Comparison of ENCODE assay signal across 9 mouse cellular contexts in genomic region chr9:37782766-37783260, GRCm38 (mm10). TPM values are rescaled to one million over a fixed set of nuclear protein-coding genes. Genes with fewer than 3 reads are reported as not detected.
DNase-seq lines count a peak whose midpoint lies in the region; ATAC-seq and TF ChIP-seq lines count a peak whose summit lies in the region.
"Had no signal": no experiment of that assay in that cellular context is flagged by ENCODE, and none has a peak within 500 bp of the region (broad histone marks: within the 10 kb centered on the region; RNA-seq: fewer than 3 reads in every experiment).

No protein-coding gene starts in this region.

- H3K4me2 ChIP-seq in heart, postnatal 0 days (ENCODE audit: low read depth, low read length), result peak overlapping the region; percentile 46
- H3K4me2 ChIP-seq in midbrain, embryonic 13.5 days (replicated peaks), result peak overlapping the region; percentile 57

- no peaks in the 10 kb centered on the region for H3K36me3 ChIP-seq in heart, postnatal 0 days (replicated peaks; ENCODE audit: control insufficient read depth, insufficient read depth, low read length)
- no peaks in the 10 kb centered on the region for H3K36me3 ChIP-seq in midbrain, embryonic 13.5 days

- H3K27ac ChIP-seq in heart, postnatal 0 days (ENCODE audit: low read depth), result no peak overlapping the region
- H3K27ac ChIP-seq in midbrain, embryonic 13.5 days, result peak overlapping the region; percentile 76

- 5% methylated on average over 7 of the region's 7 CpGs for WGBS in heart, postnatal 0 days
- 0% methylated on average over 7 of the region's 7 CpGs for WGBS in midbrain, embryonic 13.5 days

- no peak for TF ChIP-seq CTCF in heart, postnatal 0 days (IDR thresholded peaks at IDR 0.05; ENCODE audit: low read depth)

- H3K4me1 ChIP-seq in heart, postnatal 0 days (ENCODE audit: control insufficient read depth, insufficient read depth), result no peaks in the 10 kb centered on the region
- H3K4me1 ChIP-seq in midbrain, embryonic 13.5 days (replicated peaks), result peaks cover 10% of the 10 kb centered on the region

- H3K27me3 ChIP-seq in heart, postnatal 0 days (ENCODE audit: control insufficient read depth, insufficient read depth, low read length), result no peaks in the 10 kb centered on the region
- no peaks in the 10 kb centered on the region for H3K27me3 ChIP-seq in midbrain, embryonic 13.5 days

- 0 out of 2 replicates have a peak overlapping the region, but pooled peaks have one; percentile 29 for H3K9ac ChIP-seq in heart, postnatal 0 days (replicated peaks; ENCODE audit: low read depth, low read length)
- peak overlapping the region; percentile 49 for H3K9ac ChIP-seq in midbrain, embryonic 13.5 days (replicated peaks)

- ATAC-seq in heart, postnatal 0 days (ENCODE audit: insufficient read depth, low read depth), result 0 out of 2 replicates have a peak, but pooled peaks have one; percentile 30
- ATAC-seq in midbrain, embryonic 13.5 days, result peak; percentile 96
- no peak for ATAC-seq in granulocyte monocyte progenitor cell, adult 5-6 weeks (replicated peaks; ENCODE audit: poor library complexity, severe bottlenecking)

- no peak for TF ChIP-seq EP300 in heart, postnatal 0 days (IDR thresholded peaks at IDR 0.05; ENCODE audit: low read depth)

- H3K9me3 ChIP-seq in heart, postnatal 0 days (replicated peaks; ENCODE audit: control insufficient read depth, low read length), result no peaks in the 10 kb centered on the region
- no peaks in the 10 kb centered on the region for H3K9me3 ChIP-seq in midbrain, embryonic 13.5 days

- peak; percentile 30 for DNase-seq in ovary, postnatal 36 days (ENCODE audit: low spot score)
- DNase-seq in ovary, postnatal 14 days (ENCODE audit: low spot score), result no peak
- DNase-seq in embryo, embryonic 9.5 days (ENCODE audit: extremely low spot score), result peak; percentile 81
- no peak for DNase-seq in heart, postnatal 0 days (ENCODE audit: low spot score)
- DNase-seq in kidney, postnatal 4 days, result peak; percentile 22 to 53
- DNase-seq in cerebellum, adult 11-12 months, result no peak

- 0 out of 2 replicates have a peak overlapping the region, but pooled peaks have one; percentile 19 for H3K4me3 ChIP-seq in heart, postnatal 0 days (ENCODE audit: low read depth, low read length)
- peak overlapping the region; percentile 30 for H3K4me3 ChIP-seq in midbrain, embryonic 13.5 days (replicated peaks)

RNA-seq across cellular contexts. Expression of gene Olfr875, which starts 11.2 kb away (rescaled TPM):
- not detected in 2 replicates for total RNA-seq in heart, postnatal 0 days (2014; rRNA removed; ENCODE audit: low replicate concordance)
- not detected in 2 replicates for polyA plus RNA-seq in heart, postnatal 0 days (2015; fragmentation: Nextera tagmentation; extraction: Ambion mirVana)
- polyA plus RNA-seq in midbrain, embryonic 13.5 days (2015; fragmentation: Nextera tagmentation; extraction: Ambion mirVana), result not detected in 2 replicates
- not detected in 2 replicates for total RNA-seq in granulocyte monocyte progenitor cell, adult 5-6 weeks (2014; fragmentation: Nextera tagmentation)
- total RNA-seq in granulocyte monocyte progenitor cell, adult 5-6 weeks (2017), result not detected in 2 replicates
- polyA plus RNA-seq: cortical plate, adult 2 months had no signal

RNA-seq across cellular contexts. Expression of gene Olfr876, which starts 20.0 kb away (rescaled TPM):
- not detected in 2 replicates for total RNA-seq in heart, postnatal 0 days (2014; rRNA removed; ENCODE audit: low replicate concordance)
- polyA plus RNA-seq in heart, postnatal 0 days (2015; fragmentation: Nextera tagmentation; extraction: Ambion mirVana), result not detected in 2 replicates
- not detected in 2 replicates for polyA plus RNA-seq in midbrain, embryonic 13.5 days (2015; fragmentation: Nextera tagmentation; extraction: Ambion mirVana)
- not detected in 2 replicates for total RNA-seq in granulocyte monocyte progenitor cell, adult 5-6 weeks (2014; fragmentation: Nextera tagmentation)
- total RNA-seq in granulocyte monocyte progenitor cell, adult 5-6 weeks (2017), result not detected in 2 replicates
- polyA plus RNA-seq: cortical plate, adult 2 months had no signal

RNA-seq across cellular contexts. Expression of gene Olfr874, which starts 37.9 kb away (rescaled TPM):
- total RNA-seq in heart, postnatal 0 days (2014; rRNA removed; ENCODE audit: low replicate concordance), result not detected in 2 replicates
- polyA plus RNA-seq in heart, postnatal 0 days (2015; fragmentation: Nextera tagmentation; extraction: Ambion mirVana), result not detected in 2 replicates
- polyA plus RNA-seq in midbrain, embryonic 13.5 days (2015; fragmentation: Nextera tagmentation; extraction: Ambion mirVana), result not detected in 2 replicates
- total RNA-seq in granulocyte monocyte progenitor cell, adult 5-6 weeks (2014; fragmentation: Nextera tagmentation), result not detected in 2 replicates
- not detected in 2 replicates for total RNA-seq in granulocyte monocyte progenitor cell, adult 5-6 weeks (2017)
- polyA plus RNA-seq: cortical plate, adult 2 months had no signal

Comparison
In these comparisons a context has a peak if more than half of its experiments do, and no peak if none do; other contexts are left out.
1. DNase-seq: peak in ovary, postnatal 36 days (single experiment), embryo, embryonic 9.5 days (single experiment) and kidney, postnatal 4 days (2 of 2); none in ovary, postnatal 14 days (single experiment), heart, postnatal 0 days (single experiment) and cerebellum, adult 11-12 months (single experiment).